Mouse (Mus musculus): ENCODE results near the gene Parp9. TPM values are rescaled to one million over a fixed set of nuclear protein-coding genes. Genes with fewer than 3 reads are reported as not detected.
"Not testable (repeated sequence)": the region's sequence is repeated elsewhere in the genome, so short reads cannot be mapped to it uniquely, and the experiment has no call there.

Gene Parp9
- total RNA-seq, 2 experiments from 2014 or later: 4.0 to 4.3 TPM

DNA sequence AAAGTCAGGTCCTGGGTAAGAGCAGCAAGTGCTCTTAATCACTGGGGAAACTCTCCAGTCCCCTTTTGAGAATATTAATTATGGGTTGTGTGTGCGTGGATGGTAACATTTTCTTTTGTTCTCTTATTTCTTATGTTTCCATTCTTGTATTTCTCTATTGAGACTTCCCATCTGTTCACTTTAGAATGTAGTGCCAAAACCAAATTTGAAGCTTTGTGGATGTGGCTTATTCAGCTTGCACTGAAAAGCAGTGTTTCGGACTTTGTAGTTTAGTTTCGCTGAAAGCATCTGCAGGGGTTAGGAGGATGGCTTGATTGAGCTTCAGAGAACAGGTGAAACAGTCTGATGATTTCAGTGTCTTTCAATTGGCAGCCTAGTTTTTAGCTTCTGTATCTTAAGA, 55.0 kb downstream of the Parp9 start:
- no peak for DNase-seq

DNA sequence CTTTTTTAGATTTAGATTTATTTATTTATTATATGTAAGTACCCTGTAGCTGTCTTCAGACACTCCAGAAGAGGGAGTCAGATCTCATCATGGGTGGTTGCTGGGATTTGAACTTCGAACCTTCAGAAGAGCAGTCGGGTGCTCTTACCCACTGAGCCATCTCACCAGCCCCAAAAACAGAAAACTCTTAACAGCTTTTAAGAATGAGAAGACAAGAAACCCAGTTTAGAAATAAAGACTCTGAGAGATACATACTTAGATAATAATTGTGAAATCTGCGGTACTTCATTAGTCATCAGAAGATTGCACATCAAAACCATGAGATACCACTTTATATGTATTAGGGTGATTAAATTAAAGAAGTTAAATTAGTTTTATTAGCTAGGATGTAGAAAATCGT, 60.6 kb downstream of the Parp9 start:
- DNase-seq: not testable (repeated sequence)

DNA sequence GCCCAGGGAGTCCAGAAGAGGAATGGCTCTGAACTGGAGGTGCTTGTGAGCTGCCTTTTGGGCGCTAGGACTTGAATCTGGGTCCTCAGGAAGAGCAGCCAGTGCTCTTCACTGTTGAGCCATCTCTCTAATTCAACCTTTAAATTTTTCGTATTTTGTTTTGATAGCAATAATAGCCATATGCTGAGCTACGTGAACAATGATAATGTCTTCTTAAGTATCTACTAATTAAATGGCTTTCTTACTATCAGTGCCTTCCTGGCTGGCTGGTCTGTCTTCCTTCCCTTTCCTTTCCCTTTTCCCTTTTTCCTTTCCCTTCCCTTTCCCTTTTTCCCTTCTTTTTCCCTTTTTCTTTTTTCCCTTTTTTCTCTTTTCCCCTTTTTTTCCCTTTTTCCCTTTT, 70.1 kb downstream of the Parp9 start:
- no peak for DNase-seq

DNA sequence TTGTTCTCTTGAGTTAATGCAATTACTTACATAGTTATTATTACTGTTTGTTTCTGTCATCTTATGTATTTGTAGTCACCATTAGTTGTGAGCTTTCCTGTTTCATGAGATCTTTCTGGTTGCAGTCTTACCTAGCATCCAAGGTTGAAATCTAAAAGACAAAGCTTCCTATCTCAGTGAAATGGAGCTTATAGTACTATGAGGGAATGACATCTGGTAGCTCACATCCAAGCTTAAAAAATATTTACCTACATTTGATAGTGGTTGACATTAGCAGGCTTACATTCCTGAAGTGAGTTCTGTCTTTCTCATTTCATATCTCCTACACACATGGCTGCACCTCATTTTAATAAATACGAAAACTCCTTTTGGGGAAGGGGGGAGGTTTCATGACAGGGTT, 78.1 kb downstream of the Parp9 start:
- no peak for DNase-seq

Other genes starting within 250 kb of the Parp9 start
- gene Dirc2, start 169.1 kb upstream of the Parp9 start, total RNA-seq (2021): 10 to 100 TPM; 49.7 to 52.4 TPM
- gene Hspbap1, start 168.1 kb upstream of the Parp9 start, total RNA-seq (2021): 1 to 10 TPM; 3.1 to 3.2 TPM
- 1 to 10 TPM; 3.2 to 3.3 TPM for gene Parp14, start 66.9 kb upstream of the Parp9 start, total RNA-seq (2021)
- gene Dtx3l, start 681 bp downstream of the Parp9 start, total RNA-seq (2021): 1 to 10 TPM; 3.2 to 4.2 TPM
- 100 to 1,000 TPM; 142 TPM for gene Kpna1, start 40.3 kb downstream of the Parp9 start, total RNA-seq (2021)
- 1 to 10 TPM; 1.5 to 2.0 TPM for gene Wdr5b, start 102.7 kb downstream of the Parp9 start, total RNA-seq (2021)
- gene Fam162a, start 133.1 kb downstream of the Parp9 start, total RNA-seq (2021): 100 to 1,000 TPM; 115 to 131 TPM
- 10 to 100 TPM; 27.7 to 28.4 TPM for gene Ccdc58, start 133.2 kb downstream of the Parp9 start, total RNA-seq (2021)
- gene Csta1, start 192.8 kb downstream of the Parp9 start, total RNA-seq (2021): not detected
- not detected for gene Stfa2l1, start 218.3 kb downstream of the Parp9 start, total RNA-seq (2021)
- gene Gm5483, start 245.7 kb downstream of the Parp9 start, total RNA-seq (2021): not detected